Mouse (Mus musculus) layer of hippocampus, adult 18-20 months (tissue): ENCODE measurements around the gene Plcl2. TPM values are rescaled to one million over a fixed set of nuclear protein-coding genes. Genes with fewer than 3 reads are reported as not detected.
A peak's percentile ranks its signal among the peaks of the same experiment; 100 is the strongest.
"Not testable (repeated sequence)": the region's sequence is repeated elsewhere in the genome, so short reads cannot be mapped to it uniquely, and the experiment has no call there.

Source experiments
- DNase-seq, 2 experiments: peaks; one replicate each; pipeline ENCODE4 v3.0.0; 2022; ENCODE audit warnings: low spot score in 2 of 2
- total RNA-seq, 2 experiments: library from RNA; stranded (reverse); gene quantifications; 2 replicates each; pipeline ENCODE4 v1.2.3; 2021

The Plcl2 gene
- total RNA-seq, 2 experiments from 2014 or later, result 57.7 to 59.3 TPM

GRCm38 (mm10) chr17:50530089-50530488 is 20.9 kb downstream of the Plcl2 start:
- no peak for DNase-seq

GRCm38 (mm10) chr17:50534889-50535288 is 25.7 kb downstream of the Plcl2 start:
- DNase-seq, result not testable (repeated sequence)

GRCm38 (mm10) chr17:50536409-50537194 is 27.4 kb downstream of the Plcl2 start:
- no peak for DNase-seq

GRCm38 (mm10) chr17:50537786-50538185 is 28.6 kb downstream of the Plcl2 start:
- no peak for DNase-seq

- DNase-seq, result no peak
Observed at GRCm38 (mm10) chr17:50544860-50545259, 35.7 kb downstream of the Plcl2 start.

- no peak for DNase-seq
Observed at GRCm38 (mm10) chr17:50545274-50545673, 36.1 kb downstream of the Plcl2 start.

GRCm38 (mm10) chr17:50552130-50552529 is 42.9 kb downstream of the Plcl2 start:
- DNase-seq, result no peak

- peak in 1 of 2 experiments; percentile 51 for DNase-seq
Observed at GRCm38 (mm10) chr17:50557566-50558238, 48.5 kb downstream of the Plcl2 start.

- no peak for DNase-seq
Observed at GRCm38 (mm10) chr17:50558239-50558625, 49.0 kb downstream of the Plcl2 start.

- no peak for DNase-seq
Observed at GRCm38 (mm10) chr17:50565376-50566123, 56.3 kb downstream of the Plcl2 start.

- no peak for DNase-seq
Observed at GRCm38 (mm10) chr17:50568846-50569245, 59.6 kb downstream of the Plcl2 start.

- DNase-seq, result not testable (repeated sequence)
Observed at GRCm38 (mm10) chr17:50570228-50570627, 61.0 kb downstream of the Plcl2 start.

- no peak for DNase-seq
Observed at GRCm38 (mm10) chr17:50570681-50571398, 61.6 kb downstream of the Plcl2 start.

GRCm38 (mm10) chr17:50574161-50574560 is 65.0 kb downstream of the Plcl2 start:
- no peak for DNase-seq

- DNase-seq, result no peak
Observed at GRCm38 (mm10) chr17:50580416-50580815, 71.2 kb downstream of the Plcl2 start.

- no peak for DNase-seq
Observed at GRCm38 (mm10) chr17:50586834-50587233, 77.6 kb downstream of the Plcl2 start.

- DNase-seq, result no peak
Observed at GRCm38 (mm10) chr17:50587941-50588340, 78.7 kb downstream of the Plcl2 start.

- DNase-seq, result no peak
Observed at GRCm38 (mm10) chr17:50600178-50600577, 91.0 kb downstream of the Plcl2 start.

- no peak for DNase-seq
Observed at GRCm38 (mm10) chr17:50600696-50601095, 91.5 kb downstream of the Plcl2 start.

GRCm38 (mm10) chr17:50606890-50607289 is 97.7 kb downstream of the Plcl2 start:
- DNase-seq, result no peak

GRCm38 (mm10) chr17:50609908-50610307 is 100.7 kb downstream of the Plcl2 start:
- no peak for DNase-seq
